Mouse (Mus musculus) heart, postnatal 0 days (tissue): ENCODE results near the gene Zfp189.

Experiments
- CTCF ChIP-seq: IDR thresholded peaks from 2 replicates; pipeline ENCODE4 v1.5.1; 2016; ENCODE audit warnings: antibody characterized with exemption, control low read depth, low read depth
- EP300 ChIP-seq: IDR thresholded peaks from 2 replicates; pipeline ENCODE4 v1.6.1; 2016; ENCODE audit warnings: antibody characterized with exemption, low read depth

GRCm38 (mm10) chr4:49474583-49474982, 46.4 kb upstream of the Zfp189 start:
- TF ChIP-seq CTCF (no peak), EP300 (no peak)
